Mouse (Mus musculus): ENCODE data around the gene Ccdc50. TPM values are rescaled to one million over a fixed set of nuclear protein-coding genes. Genes with fewer than 3 reads are reported as not detected.

The Ccdc50 gene
- polyA plus RNA-seq, 1 experiment from 2014 or later = 42.0 TPM

DNA sequence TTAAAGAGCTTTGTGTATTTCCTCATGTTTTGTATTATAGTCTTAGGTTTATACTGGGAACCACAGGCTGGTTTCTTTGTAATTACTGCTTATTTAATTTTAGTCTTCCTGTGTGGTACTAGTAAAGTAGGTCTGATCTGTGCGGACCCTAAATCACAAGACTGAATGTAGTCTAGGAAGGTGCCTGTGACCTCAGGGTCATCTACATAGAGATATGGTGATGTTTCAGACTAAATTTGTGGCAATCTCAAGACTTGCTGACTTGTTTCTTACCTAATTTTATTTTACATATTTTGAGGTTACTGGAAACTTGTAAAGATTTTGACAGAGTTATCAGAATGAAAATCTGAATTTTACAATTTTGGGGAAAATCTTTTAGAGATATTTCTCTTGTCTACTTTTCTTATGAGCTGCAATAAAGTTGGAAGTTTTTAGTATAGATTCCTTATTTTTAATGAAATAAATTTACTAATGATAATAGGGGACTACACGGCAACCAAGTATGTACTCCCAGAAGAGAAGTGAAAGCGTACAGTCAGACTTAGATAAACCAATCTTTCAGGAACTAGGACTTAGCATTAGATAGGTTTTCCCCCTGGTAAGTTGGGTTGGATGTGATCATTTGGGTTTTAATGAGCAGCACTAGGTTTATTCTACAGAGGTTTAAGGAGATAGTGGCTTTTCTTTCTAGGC is 10.5 kb downstream of the Ccdc50 start:
- H3K27me3 ChIP-seq = no peaks in the 10 kb centered on the region
- H3K27ac ChIP-seq = no peak overlapping the region
- WGBS = 79% methylated on average over 3 of the region's 3 CpGs
- H3K4me1 ChIP-seq = peaks cover 5% of the 10 kb centered on the region; the same call in 1 of the 2 replicates
- H3K9me3 ChIP-seq = no peaks in the 10 kb centered on the region
- H3K4me3 ChIP-seq = no peak overlapping the region
- ATAC-seq (ENCODE audit: insufficient number of reproducible peaks, insufficient read depth, low FRiP score, low TSS enrichment, low read depth) = no peak
- 0 out of 2 replicates have a peak, but pooled peaks cover 4% of the 10 kb centered on the region for H3K36me3 ChIP-seq
- H3K4me2 ChIP-seq = no peak overlapping the region
- H3K9ac ChIP-seq = no peak overlapping the region

- 82% methylated on average over 6 of the region's 6 CpGs for WGBS
- H3K27ac ChIP-seq = no peak overlapping the region
These were observed 11.1 kb downstream of the Ccdc50 start for GRCm38 (mm10) chr16:27399719-27400253.

DNA sequence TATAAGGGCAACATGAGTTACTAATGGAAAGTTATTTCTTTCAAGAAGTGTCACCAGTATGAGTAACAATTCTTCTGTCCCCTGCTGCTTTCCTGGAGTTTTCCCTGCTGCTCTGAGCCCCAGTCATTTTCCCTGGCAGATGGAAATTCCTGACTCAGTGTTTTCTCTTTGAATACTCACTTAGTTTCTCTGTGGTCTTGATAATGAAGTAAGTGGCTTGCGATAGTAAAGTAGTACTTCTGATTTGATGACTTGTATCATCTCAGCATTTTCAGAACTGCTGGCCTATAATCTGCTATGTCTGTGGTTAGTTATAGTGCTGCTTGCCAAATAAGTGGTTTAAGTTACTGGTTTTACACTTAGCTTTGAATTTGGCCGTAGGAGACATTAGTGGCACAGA is 12.9 kb downstream of the Ccdc50 start:
- WGBS = 64% methylated on average over 2 of the region's 2 CpGs
- Histone ChIP-seq H3K4me2 (no peak overlapping the region), H3K36me3 (peaks cover 13% of the 10 kb centered on the region), H3K27me3 (no peaks in the 10 kb centered on the region), H3K9ac (no peak overlapping the region), H3K4me1 (peaks cover 5% of the 10 kb centered on the region; the same call in 1 of the 2 replicates), H3K9me3 (no peaks in the 10 kb centered on the region), H3K27ac (no peak overlapping the region), H3K4me3 (no peak overlapping the region)
- no peak for ATAC-seq (ENCODE audit: insufficient number of reproducible peaks, insufficient read depth, low FRiP score, low TSS enrichment, low read depth)

More at GRCm38 (mm10) chr16:27399719-27400253, 11.1 kb downstream of the Ccdc50 start:
- no peaks in the 10 kb centered on the region for H3K27me3 ChIP-seq
- no peak overlapping the region for H3K9ac ChIP-seq
- peaks cover 5% of the 10 kb centered on the region; the same call in 1 of the 2 replicates for H3K4me1 ChIP-seq
- H3K9me3 ChIP-seq = no peaks in the 10 kb centered on the region
- 0 out of 2 replicates have a peak, but pooled peaks cover 4% of the 10 kb centered on the region for H3K36me3 ChIP-seq
- no peak overlapping the region for H3K4me2 ChIP-seq
- no peak overlapping the region for H3K4me3 ChIP-seq
- no peak for ATAC-seq (ENCODE audit: insufficient number of reproducible peaks, insufficient read depth, low FRiP score, low TSS enrichment, low read depth)

DNA sequence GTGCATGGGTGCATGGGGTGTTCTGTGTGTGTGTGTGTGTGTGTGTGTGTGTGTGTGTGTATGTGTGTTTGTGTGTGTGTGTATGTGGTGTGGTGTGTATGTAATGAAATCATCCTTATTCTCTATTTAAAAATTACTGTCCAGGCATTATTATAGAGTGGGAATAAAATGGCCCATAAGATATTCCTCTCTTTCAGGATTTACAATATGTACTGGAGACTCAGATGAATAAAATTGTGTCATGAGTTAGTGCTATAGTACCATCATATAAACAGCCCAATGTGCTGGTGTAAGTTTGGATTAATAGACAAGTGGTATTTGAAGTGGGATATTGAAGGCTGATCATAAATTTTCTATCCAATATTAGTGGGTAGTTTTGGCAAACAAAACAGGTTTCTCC is 15.4 kb downstream of the Ccdc50 start:
- H3K36me3 ChIP-seq = peaks cover 22% of the 10 kb centered on the region
- H3K9ac ChIP-seq = no peak overlapping the region
- 0 out of 2 replicates have a peak, but pooled peaks cover 3% of the 10 kb centered on the region for H3K4me1 ChIP-seq
- H3K27me3 ChIP-seq = no peaks in the 10 kb centered on the region
- no peak overlapping the region for H3K4me2 ChIP-seq
- H3K9me3 ChIP-seq = no peaks in the 10 kb centered on the region
- no peak overlapping the region for H3K27ac ChIP-seq
- no peak overlapping the region for H3K4me3 ChIP-seq
- no peak for ATAC-seq (ENCODE audit: insufficient number of reproducible peaks, insufficient read depth, low FRiP score, low TSS enrichment, low read depth)

- H3K27ac ChIP-seq = no peak overlapping the region
- 69% methylated on average over 6 of the region's 6 CpGs for WGBS
- H3K4me3 ChIP-seq = no peak overlapping the region
- ATAC-seq (ENCODE audit: insufficient number of reproducible peaks, insufficient read depth, low FRiP score, low TSS enrichment, low read depth) = no peak
- peaks cover 70% of the 10 kb centered on the region for H3K36me3 ChIP-seq
- no peaks in the 10 kb centered on the region for H3K4me1 ChIP-seq
- peaks cover 4% of the 10 kb centered on the region; the same call in 1 of the 2 replicates for H3K9me3 ChIP-seq
- H3K4me2 ChIP-seq = no peak overlapping the region
- no peaks in the 10 kb centered on the region for H3K27me3 ChIP-seq
- H3K9ac ChIP-seq = no peak overlapping the region
These were observed 28.4 kb downstream of the Ccdc50 start for GRCm38 (mm10) chr16:27416937-27417584.

DNA sequence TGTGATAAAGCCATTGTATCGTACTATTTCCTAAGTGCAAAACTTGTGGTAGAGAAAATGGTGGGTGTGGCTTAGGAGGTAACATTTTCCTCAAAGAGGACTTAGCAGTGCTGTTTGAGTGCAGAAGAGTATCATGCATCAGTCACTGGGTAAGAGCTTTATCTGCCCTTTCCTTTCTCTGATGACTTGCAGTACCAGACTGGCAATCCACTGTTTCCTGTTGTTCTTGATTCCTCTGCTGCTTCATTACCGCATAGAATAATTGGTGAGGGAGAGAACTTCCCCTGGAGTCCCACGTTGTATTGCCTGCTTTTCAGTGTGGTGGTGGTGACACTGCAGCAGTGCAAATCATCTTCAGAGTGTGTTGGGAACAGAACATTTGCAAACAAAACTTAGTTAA is 29.0 kb downstream of the Ccdc50 start:
- no peak overlapping the region for H3K27ac ChIP-seq
- WGBS = 88% methylated on average over 3 of the region's 3 CpGs
- H3K36me3 ChIP-seq = peaks cover 71% of the 10 kb centered on the region
- H3K9me3 ChIP-seq = peaks cover 4% of the 10 kb centered on the region; the same call in 1 of the 2 replicates
- no peak overlapping the region for H3K4me3 ChIP-seq
- H3K4me2 ChIP-seq = no peak overlapping the region
- no peak overlapping the region for H3K9ac ChIP-seq
- no peaks in the 10 kb centered on the region for H3K4me1 ChIP-seq
- no peak for ATAC-seq (ENCODE audit: insufficient number of reproducible peaks, insufficient read depth, low FRiP score, low TSS enrichment, low read depth)
- no peaks in the 10 kb centered on the region for H3K27me3 ChIP-seq

GRCm38 (mm10) chr16:27420982-27421381 is 32.3 kb downstream of the Ccdc50 start:
- no peak overlapping the region for H3K27ac ChIP-seq
- ATAC-seq (ENCODE audit: insufficient number of reproducible peaks, insufficient read depth, low FRiP score, low TSS enrichment, low read depth) = no peak
- peaks cover 49% of the 10 kb centered on the region for H3K36me3 ChIP-seq
- no peaks in the 10 kb centered on the region for H3K27me3 ChIP-seq
- no peak overlapping the region for H3K9ac ChIP-seq
- WGBS = 96% methylated on average over 3 of the region's 3 CpGs
- H3K4me1 ChIP-seq = no peaks in the 10 kb centered on the region
- H3K9me3 ChIP-seq = peaks cover 2% of the 10 kb centered on the region; the same call in 1 of the 2 replicates
- no peak overlapping the region for H3K4me3 ChIP-seq
- no peak overlapping the region for H3K4me2 ChIP-seq

DNA sequence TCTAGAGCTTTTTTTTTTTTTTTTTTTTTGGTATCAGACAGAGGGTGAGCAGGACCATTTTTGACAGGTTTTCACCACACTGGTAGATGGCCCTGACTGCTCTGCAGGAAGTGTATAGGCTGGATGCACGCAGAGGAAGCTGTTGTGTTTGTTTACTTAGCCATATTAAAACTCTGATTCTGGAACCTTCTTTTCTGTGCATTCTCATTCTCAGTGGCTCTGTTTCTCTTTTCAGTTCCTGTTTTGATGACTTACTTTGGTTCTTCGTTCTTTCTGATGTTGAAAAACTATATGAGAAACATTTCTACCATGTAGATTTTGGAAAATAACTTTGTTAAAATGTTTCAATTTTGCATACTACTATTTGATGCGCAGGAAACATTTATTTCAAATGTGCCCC is 46.4 kb downstream of the Ccdc50 start:
- H3K4me2 ChIP-seq = no peak overlapping the region
- H3K9me3 ChIP-seq = no peaks in the 10 kb centered on the region
- no peaks in the 10 kb centered on the region for H3K27me3 ChIP-seq
- no peak overlapping the region for H3K4me3 ChIP-seq
- no peak overlapping the region for H3K27ac ChIP-seq
- no peak for ATAC-seq (ENCODE audit: insufficient number of reproducible peaks, insufficient read depth, low FRiP score, low TSS enrichment, low read depth)
- peaks cover 41% of the 10 kb centered on the region for H3K36me3 ChIP-seq
- WGBS = 89% methylated on average over 3 of the region's 3 CpGs
- H3K4me1 ChIP-seq = no peaks in the 10 kb centered on the region
- no peak overlapping the region for H3K9ac ChIP-seq

GRCm38 (mm10) chr16:27443941-27444340 is 55.3 kb downstream of the Ccdc50 start:
- H3K27me3 ChIP-seq = no peaks in the 10 kb centered on the region
- 90% methylated on average over 3 of the region's 3 CpGs for WGBS
- H3K36me3 ChIP-seq = peaks cover 51% of the 10 kb centered on the region
- H3K9ac ChIP-seq = no peak overlapping the region
- H3K4me1 ChIP-seq = no peaks in the 10 kb centered on the region
- no peak overlapping the region for H3K4me3 ChIP-seq
- ATAC-seq (ENCODE audit: insufficient number of reproducible peaks, insufficient read depth, low FRiP score, low TSS enrichment, low read depth) = no peak
- H3K27ac ChIP-seq = no peak overlapping the region
- H3K4me2 ChIP-seq = no peak overlapping the region
- H3K9me3 ChIP-seq = no peaks in the 10 kb centered on the region

DNA sequence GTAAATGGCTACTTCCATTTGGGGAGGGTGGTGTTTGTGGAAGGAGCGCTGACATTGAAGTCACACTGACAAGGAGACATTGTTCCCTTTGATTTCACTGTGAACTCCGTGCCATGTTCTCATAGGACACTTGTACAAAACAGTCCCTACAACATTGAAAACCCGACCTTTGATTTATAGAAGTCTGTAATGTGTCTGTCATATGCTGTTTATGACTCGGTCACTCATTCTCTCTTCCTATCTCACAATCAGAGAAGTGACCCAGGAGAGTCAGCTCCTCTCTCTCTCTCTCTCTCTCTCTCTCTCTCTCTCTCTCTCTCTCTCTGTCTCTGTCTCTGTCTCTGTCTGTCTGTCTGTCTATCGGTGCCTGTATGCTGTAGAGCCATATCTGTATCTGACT is 60.7 kb downstream of the Ccdc50 start:
- Histone ChIP-seq H3K9ac (no peak overlapping the region), H3K27ac (no peak overlapping the region), H3K4me1 (no peaks in the 10 kb centered on the region), H3K4me2 (no peak overlapping the region), H3K9me3 (no peaks in the 10 kb centered on the region), H3K36me3 (peaks cover 31% of the 10 kb centered on the region), H3K27me3 (no peaks in the 10 kb centered on the region), H3K4me3 (no peak overlapping the region)
- WGBS = 92% methylated on average over 5 of the region's 5 CpGs
- ATAC-seq (ENCODE audit: insufficient number of reproducible peaks, insufficient read depth, low FRiP score, low TSS enrichment, low read depth) = no peak

DNA sequence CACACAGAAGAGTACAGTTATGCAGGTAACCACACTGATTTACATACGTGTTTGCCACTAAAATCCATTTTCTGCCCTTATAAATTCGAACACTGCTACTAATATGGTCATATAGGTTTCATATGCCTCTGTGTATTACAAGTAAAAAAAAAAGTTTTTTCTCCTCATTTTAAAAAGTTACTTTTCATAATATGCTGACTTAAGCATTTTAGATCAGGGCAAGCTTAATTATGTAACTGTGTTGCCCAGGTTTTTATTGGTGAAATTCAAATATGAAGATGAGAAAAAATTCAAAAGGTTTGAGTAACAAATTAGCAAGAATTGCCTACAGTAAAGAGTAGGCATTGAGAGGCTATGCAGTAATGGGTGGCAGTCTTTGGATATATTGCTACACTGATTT is 62.0 kb downstream of the Ccdc50 start:
- H3K4me3 ChIP-seq = no peak overlapping the region
- peaks cover 20% of the 10 kb centered on the region for H3K36me3 ChIP-seq
- H3K9me3 ChIP-seq = no peaks in the 10 kb centered on the region
- H3K4me2 ChIP-seq = no peak overlapping the region
- no peak overlapping the region for H3K9ac ChIP-seq
- H3K4me1 ChIP-seq = no peaks in the 10 kb centered on the region
- ATAC-seq (ENCODE audit: insufficient number of reproducible peaks, insufficient read depth, low FRiP score, low TSS enrichment, low read depth) = no peak
- H3K27me3 ChIP-seq = no peaks in the 10 kb centered on the region
- H3K27ac ChIP-seq = no peak overlapping the region
- WGBS = 95% methylated on average over 2 of the region's 2 CpGs

GRCm38 (mm10) chr16:27453396-27453795 is 64.7 kb downstream of the Ccdc50 start:
- H3K4me2 ChIP-seq = no peak overlapping the region
- peaks cover 6% of the 10 kb centered on the region for H3K36me3 ChIP-seq
- no peaks in the 10 kb centered on the region for H3K27me3 ChIP-seq
- H3K4me3 ChIP-seq = no peak overlapping the region
- H3K9ac ChIP-seq = no peak overlapping the region
- H3K9me3 ChIP-seq = no peaks in the 10 kb centered on the region
- H3K4me1 ChIP-seq = no peaks in the 10 kb centered on the region
- ATAC-seq (ENCODE audit: insufficient number of reproducible peaks, insufficient read depth, low FRiP score, low TSS enrichment, low read depth) = no peak
- WGBS = 63% methylated on average over 3 of the region's 3 CpGs
- no peak overlapping the region for H3K27ac ChIP-seq
